Mouse (Mus musculus): ENCODE data around the gene Vmn1r31. TPM values are rescaled to one million over a fixed set of nuclear protein-coding genes. Genes with fewer than 3 reads are reported as not detected.

Gene Vmn1r31
- not detected in 2 replicates for polyA plus RNA-seq (2014; fragmentation: Nextera tagmentation; extraction: Ambion mirVana)

DNA sequence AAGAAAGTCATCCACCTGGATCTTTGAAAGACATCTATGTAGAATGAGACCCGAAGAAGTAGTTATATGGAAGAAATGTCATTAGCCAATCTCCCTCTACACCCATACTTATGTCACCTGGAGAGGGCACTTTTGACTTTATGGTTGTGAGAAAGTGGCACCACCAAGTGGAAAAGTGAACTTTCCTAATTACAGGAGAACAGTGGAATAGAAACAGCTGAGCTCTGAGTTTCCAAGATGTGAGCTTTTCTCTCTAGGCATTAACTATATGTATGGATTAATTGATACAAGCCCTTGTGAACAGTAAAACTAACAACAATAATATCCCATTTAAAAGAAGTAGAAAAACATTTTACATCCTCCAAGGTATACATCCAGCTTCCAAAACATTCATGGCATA is at the start of gene Vmn1r31:
Gene Vmn1r31, minus strand, starts transcription at position 101 of the 400 bp plus-strand sequence.
- H3K9ac ChIP-seq (ENCODE audit: low read length): no peak within 1 kb of the TSS
- no peak within 1 kb of the TSS for H3K27ac ChIP-seq (replicated peaks; ENCODE audit: low read depth, low read length)
- H3K4me1 ChIP-seq (ENCODE audit: control insufficient read depth, insufficient read depth, low read length): no peaks in the 10 kb centered on the region
- no peak for DNase-seq (ENCODE audit: low spot score)
- H3K4me2 ChIP-seq (ENCODE audit: low read depth, severe bottlenecking): no peak within 1 kb of the TSS
- H3K27me3 ChIP-seq (ENCODE audit: control insufficient read depth, insufficient read depth, low read length): no peaks in the 10 kb centered on the region
- H3K36me3 ChIP-seq (ENCODE audit: control insufficient read depth, insufficient read depth, low read length): no peaks in the 10 kb centered on the region
- 92% methylated on average over 1 of the region's 1 CpGs for WGBS
- H3K9me3 ChIP-seq (ENCODE audit: control insufficient read depth, low read length): no peaks in the 10 kb centered on the region
- no peak within 1 kb of the TSS for H3K4me3 ChIP-seq (ENCODE audit: low read depth, low read length)
- ATAC-seq (ENCODE audit: insufficient number of reproducible peaks, low FRiP score, low TSS enrichment, low read depth): no peak

DNA sequence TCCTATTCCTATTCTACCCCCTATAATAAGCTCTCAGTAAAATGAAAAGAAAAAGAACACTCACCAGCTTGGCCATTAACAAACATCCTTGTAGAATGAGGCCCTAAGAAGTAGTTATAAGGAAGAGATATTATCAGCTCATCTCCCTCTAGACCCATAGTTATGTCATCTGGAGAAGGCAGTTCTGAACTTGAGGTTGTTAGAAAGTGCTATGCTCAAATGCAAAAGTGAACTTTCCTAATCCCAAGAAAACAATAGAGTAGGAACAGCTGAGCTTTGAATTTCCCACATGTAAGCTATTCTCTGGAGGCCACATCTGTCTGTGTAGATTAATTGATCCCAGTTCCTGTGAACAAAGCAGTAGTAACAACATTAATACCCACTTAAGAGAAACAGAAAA is 31.8 kb downstream of the Vmn1r31 start, which contains the start of gene Vmn1r30:
Gene Vmn1r30, minus strand, starts transcription at position 101 of the 400 bp plus-strand sequence.
- no peaks in the 10 kb centered on the region for H3K4me1 ChIP-seq (ENCODE audit: control insufficient read depth, insufficient read depth, low read length)
- no peaks in the 10 kb centered on the region for H3K9me3 ChIP-seq (ENCODE audit: control insufficient read depth, low read length)
- H3K36me3 ChIP-seq (ENCODE audit: control insufficient read depth, insufficient read depth, low read length): no peaks in the 10 kb centered on the region
- no peak within 1 kb of the TSS for H3K27ac ChIP-seq (replicated peaks; ENCODE audit: low read depth, low read length)
- DNase-seq (ENCODE audit: low spot score) (no peak), ATAC-seq (ENCODE audit: insufficient number of reproducible peaks, low FRiP score, low TSS enrichment, low read depth) (no peak)
- H3K4me3 ChIP-seq (ENCODE audit: low read depth, low read length): no peak within 1 kb of the TSS
- no peak within 1 kb of the TSS for H3K9ac ChIP-seq (ENCODE audit: low read length)
- H3K27me3 ChIP-seq (ENCODE audit: control insufficient read depth, insufficient read depth, low read length): no peaks in the 10 kb centered on the region
- H3K4me2 ChIP-seq (ENCODE audit: low read depth, severe bottlenecking): no peak within 1 kb of the TSS

Other genes starting within 250 kb of the Vmn1r31 start
- gene Vmn1r28, start 213.3 kb downstream of the Vmn1r31 start, polyA plus RNA-seq (2014; fragmentation: Nextera tagmentation; extraction: Ambion mirVana): not detected in 2 replicates
- not detected in 2 replicates for gene Vmn1r29, start 173.8 kb downstream of the Vmn1r31 start, polyA plus RNA-seq (2014; fragmentation: Nextera tagmentation; extraction: Ambion mirVana)
- gene Vmn1r30, start 31.9 kb downstream of the Vmn1r31 start, polyA plus RNA-seq (2014; fragmentation: Nextera tagmentation; extraction: Ambion mirVana): not detected in 2 replicates
- 49.2 and 49.9 TPM in 2 replicates for gene Abcg2, start 109.2 kb upstream of the Vmn1r31 start, polyA plus RNA-seq (2014; fragmentation: Nextera tagmentation; extraction: Ambion mirVana)